Mouse (Mus musculus) embryonic facial prominence, embryonic 14.5 days (tissue): Measurements from ENCODE around the gene Gm14190. TPM values are rescaled to one million over a fixed set of nuclear protein-coding genes. Genes with fewer than 3 reads are reported as not detected.

Experiments used
- polyA plus RNA-seq: library from polyadenylated mRNA; unstranded; fragments of >200 nt; fragmentation: Nextera tagmentation; extraction: Ambion mirVana; gene quantifications from 2 replicates; pipeline ENCODE4 v1.2.1, GENCODE M21; 2014

Gm14190 gene
- polyA plus RNA-seq, 1 experiment from 2014 or later = not detected

Other genes starting within 250 kb of the Gm14190 start
- 8.7 and 11.9 TPM in 2 replicates for gene Krt23, start 197.6 kb downstream of the Gm14190 start, polyA plus RNA-seq
- not detected in 2 replicates for gene Krt39, start 169.4 kb downstream of the Gm14190 start, polyA plus RNA-seq
- gene Krt40, start 147.6 kb downstream of the Gm14190 start, polyA plus RNA-seq = not detected in 2 replicates
- 1.0 TPM in 1 of 2 replicates, not detected in the other for gene Krtap3-3, start 139.9 kb downstream of the Gm14190 start, polyA plus RNA-seq
- not detected in 2 replicates for gene Krtap3-2, start 133.9 kb downstream of the Gm14190 start, polyA plus RNA-seq
- not detected in 2 replicates for gene Gm11939, start 131.3 kb downstream of the Gm14190 start, polyA plus RNA-seq
- gene Krtap3-1, start 124.1 kb downstream of the Gm14190 start, polyA plus RNA-seq = 0.51 TPM in 1 of 2 replicates, not detected in the other
- gene Krtap1-5, start 109.7 kb downstream of the Gm14190 start, polyA plus RNA-seq = not detected in 2 replicates
- not detected in 2 replicates for gene Krtap1-4, start 107.1 kb downstream of the Gm14190 start, polyA plus RNA-seq
- gene Krtap1-3, start 99.4 kb downstream of the Gm14190 start, polyA plus RNA-seq = 0.26 TPM in 1 of 2 replicates, not detected in the other
- gene Krtap9-3, start 92.6 kb downstream of the Gm14190 start, polyA plus RNA-seq = not detected in 2 replicates
- gene Gm11938, start 87.4 kb downstream of the Gm14190 start, polyA plus RNA-seq = not detected in 2 replicates
- gene Gm11937, start 80.6 kb downstream of the Gm14190 start, polyA plus RNA-seq = not detected in 2 replicates
- gene Krtap2-4, start 75.9 kb downstream of the Gm14190 start, polyA plus RNA-seq = 0.54 TPM in 1 of 2 replicates, not detected in the other
- not detected in 2 replicates for gene Gm11562, start 70.3 kb downstream of the Gm14190 start, polyA plus RNA-seq
- gene Krtap4-1, start 62.5 kb downstream of the Gm14190 start, polyA plus RNA-seq = not detected in 2 replicates
- not detected in 2 replicates for gene Krtap4-2, start 55.7 kb downstream of the Gm14190 start, polyA plus RNA-seq
- gene Krtap4-7, start 46.7 kb downstream of the Gm14190 start, polyA plus RNA-seq = 0.29 TPM in 1 of 2 replicates, not detected in the other
- gene Gm11555, start 40.5 kb downstream of the Gm14190 start, polyA plus RNA-seq = not detected in 2 replicates
- 0.17 TPM in 1 of 2 replicates, not detected in the other for gene Gm11563, start 31.8 kb downstream of the Gm14190 start, polyA plus RNA-seq
- not detected in 2 replicates for gene Krtap4-6, start 24.8 kb downstream of the Gm14190 start, polyA plus RNA-seq
- gene Gm14180, start 43.5 kb upstream of the Gm14190 start, polyA plus RNA-seq = not detected in 2 replicates
- not detected in 2 replicates for gene Gm11595, start 82.2 kb upstream of the Gm14190 start, polyA plus RNA-seq
- not detected in 2 replicates for gene Krtap4-8, start 90.0 kb upstream of the Gm14190 start, polyA plus RNA-seq
- gene Krtap4-9, start 94.5 kb upstream of the Gm14190 start, polyA plus RNA-seq = not detected in 2 replicates
- gene Gm11596, start 102.7 kb upstream of the Gm14190 start, polyA plus RNA-seq = not detected in 2 replicates
- not detected in 2 replicates for gene Gm11569, start 108.2 kb upstream of the Gm14190 start, polyA plus RNA-seq
- gene Gm11554, start 113.7 kb upstream of the Gm14190 start, polyA plus RNA-seq = not detected in 2 replicates
- gene Krtap4-13, start 119.2 kb upstream of the Gm14190 start, polyA plus RNA-seq = not detected in 2 replicates
- not detected in 2 replicates for gene Gm11564, start 124.9 kb upstream of the Gm14190 start, polyA plus RNA-seq
- not detected in 2 replicates for gene 2300003K06Rik, start 147.3 kb upstream of the Gm14190 start, polyA plus RNA-seq
- not detected in 2 replicates for gene Krtap4-16, start 160.9 kb upstream of the Gm14190 start, polyA plus RNA-seq
- gene Gm11568, start 167.2 kb upstream of the Gm14190 start, polyA plus RNA-seq = not detected in 2 replicates
- gene Gm11559, start 173.7 kb upstream of the Gm14190 start, polyA plus RNA-seq = not detected in 2 replicates
- gene Krtap9-1, start 182.6 kb upstream of the Gm14190 start, polyA plus RNA-seq = not detected in 2 replicates
- not detected in 2 replicates for gene Gm11567, start 188.4 kb upstream of the Gm14190 start, polyA plus RNA-seq
- gene Krtap31-1, start 217.2 kb upstream of the Gm14190 start, polyA plus RNA-seq = not detected in 2 replicates
- gene Gm11565, start 224.0 kb upstream of the Gm14190 start, polyA plus RNA-seq = not detected in 2 replicates
- gene Krtap31-2, start 245.6 kb upstream of the Gm14190 start, polyA plus RNA-seq = not detected in 2 replicates